In the genomic region with DNA sequence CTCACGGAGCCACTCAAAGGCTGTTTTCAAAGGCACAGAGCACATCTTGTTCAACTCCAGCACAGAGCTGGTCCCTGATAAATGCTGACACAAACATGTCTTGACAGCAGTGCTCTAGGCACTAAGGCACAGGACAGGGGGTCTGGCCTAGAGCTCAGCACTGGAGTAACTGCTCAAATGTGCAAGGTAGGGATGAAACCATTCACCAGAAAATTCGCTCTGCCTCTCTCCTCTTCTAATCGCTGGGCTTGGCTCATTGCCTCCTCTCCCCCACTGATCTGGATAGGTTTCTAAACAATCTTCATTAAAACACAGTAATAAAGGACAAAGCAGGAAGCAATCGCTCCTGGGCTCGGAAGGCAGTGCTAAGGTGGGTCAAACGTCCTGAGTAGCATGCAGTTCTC, we compare ENCODE assay signal across 12 mouse cellular contexts. TPM values are rescaled to one million over a fixed set of nuclear protein-coding genes. Genes with fewer than 3 reads are reported as not detected.
A peak's percentile ranks its signal among the peaks of the same experiment; 100 is the strongest.
DNase-seq lines count a peak whose midpoint lies in the region; ATAC-seq lines count a peak whose summit lies in the region.
"Had no signal": no experiment of that assay in that cellular context is flagged by ENCODE, and none has a peak within 500 bp of the region (broad histone marks: within the 10 kb centered on the region; RNA-seq: fewer than 3 reads in every experiment).

No protein-coding gene starts in this region.

- H3K36me3 ChIP-seq in heart, embryonic 14.5 days (ENCODE audit: control insufficient read depth, insufficient read depth, low read length), result peaks cover 22% of the 10 kb centered on the region; the same call in 1 of the 2 replicates
- H3K36me3 ChIP-seq: midbrain, embryonic 13.5 days had no signal

- H3K27me3 ChIP-seq in heart, embryonic 14.5 days (ENCODE audit: control insufficient read depth, insufficient read depth, low read length), result no peaks in the 10 kb centered on the region

- no peak overlapping the region for H3K4me2 ChIP-seq in heart, embryonic 14.5 days (ENCODE audit: low read length)
- H3K4me2 ChIP-seq: midbrain, embryonic 13.5 days had no signal

- no peaks in the 10 kb centered on the region for H3K9me3 ChIP-seq in heart, embryonic 14.5 days (ENCODE audit: control insufficient read depth, low read length)
- H3K9me3 ChIP-seq: midbrain, embryonic 13.5 days had no signal

- peak overlapping the region; percentile 21; the same call in 1 of the 2 replicates for H3K9ac ChIP-seq in heart, embryonic 14.5 days (ENCODE audit: low read length)
- H3K9ac ChIP-seq: liver, postnatal 0 days; midbrain, embryonic 13.5 days had no signal

- ATAC-seq in heart, embryonic 14.5 days (ENCODE audit: insufficient number of reproducible peaks, insufficient read depth, low FRiP score, low read depth), result no peak
- ATAC-seq: liver, postnatal 0 days; midbrain, embryonic 13.5 days had no signal

- H3K27ac ChIP-seq in heart, embryonic 14.5 days (replicated peaks in 1 of 2; ENCODE audit: control insufficient read depth in 1 of 2, insufficient read depth in 1 of 2, low read depth in 2 of 2, low read length in 2 of 2), result no peak overlapping the region
- H3K27ac ChIP-seq: midbrain, embryonic 13.5 days had no signal

- 0 out of 4 replicates have a peak, but pooled peaks cover 2 to 8% of the 10 kb centered on the region in 2 experiments for H3K4me1 ChIP-seq in heart, embryonic 14.5 days (ENCODE audit: control insufficient read depth in 2 of 2, insufficient read depth in 2 of 2, low read length in 2 of 2)

- no peak for DNase-seq in heart, postnatal 4 days
- peak; percentile 2 for DNase-seq in ovary, postnatal 10 days (ENCODE audit: low spot score)
- no peak for DNase-seq in ovary, postnatal 36 days (ENCODE audit: low spot score)
- peak; percentile 5 to 32 for DNase-seq in kidney, postnatal 25 days
- DNase-seq in adrenal gland, postnatal 36 days, result no peak
- no peak for DNase-seq in spleen, adult 12 weeks (ENCODE audit: low spot score)
- DNase-seq in thymus, postnatal 4 days, result no peak
- DNase-seq: gastrocnemius, postnatal 36 days; liver, postnatal 0 days; right cerebral cortex, adult 18-20 months had no signal

- H3K4me3 ChIP-seq in heart, embryonic 14.5 days (ENCODE audit: control insufficient read depth in 1 of 2, insufficient read depth in 1 of 2, low read depth in 1 of 2, low read length in 2 of 2), result no peak overlapping the region
- H3K4me3 ChIP-seq: midbrain, embryonic 13.5 days had no signal

- WGBS in heart, embryonic 14.5 days, result 61% methylated on average over 6 of the region's 6 CpGs

RNA-seq across cellular contexts. Expression of a gene that starts 31.6 kb away (rescaled TPM):
- polyA plus RNA-seq in heart, embryonic 14.5 days (2014; fragmentation: Nextera tagmentation; extraction: Ambion mirVana), result 0.46 and 0.70 TPM in 2 replicates
- total RNA-seq in heart, postnatal 4 days (2021), result 1 to 10 TPM in 1 of 2 experiments, under 1 TPM in 1; 0.52 to 1.0 TPM
- under 1 TPM; 0.13 to 0.17 TPM for total RNA-seq in adrenal gland, postnatal 36 days (2021)
- total RNA-seq: gastrocnemius, postnatal 36 days had no signal

RNA-seq across cellular contexts. Expression of a gene that starts 57.1 kb away (rescaled TPM):
- polyA plus RNA-seq in heart, embryonic 14.5 days (2014; fragmentation: Nextera tagmentation; extraction: Ambion mirVana), result 69.1 and 79.3 TPM in 2 replicates
- total RNA-seq in heart, postnatal 4 days (2021), result 10 to 100 TPM; 65.1 to 68.9 TPM
- total RNA-seq in adrenal gland, postnatal 36 days (2021), result 100 to 1,000 TPM; 190 to 286 TPM

Comparison
In these comparisons a context has a peak if more than half of its experiments do, and no peak if none do; other contexts are left out.
1. DNase-seq: peak in ovary, postnatal 10 days (single experiment) and kidney, postnatal 25 days (2 of 2); none in heart, postnatal 4 days (single experiment), ovary, postnatal 36 days (single experiment), adrenal gland, postnatal 36 days (0 of 2), spleen, adult 12 weeks (single experiment) and thymus, postnatal 4 days (single experiment).